Mouse (Mus musculus) lung, postnatal 25 days (tissue): ENCODE measurements around the gene Gm45785.

Experiments used
- DNase-seq: peaks from one replicate; pipeline ENCODE4 v3.0.0; 2022; ENCODE audit warnings: low spot score

Gene Gm45785

GRCm38 (mm10) chr7:140831447-140831846 lies 24.7 kb downstream of the Gm45785 start:
- DNase-seq: no peak

GRCm38 (mm10) chr7:140828171-140828881 lies 27.8 kb downstream of the Gm45785 start:
- peak; percentile 60 for DNase-seq

- DNase-seq: no peak
Measured at GRCm38 (mm10) chr7:140822731-140823130, 33.4 kb downstream of the Gm45785 start.

- DNase-seq: no peak
Measured at GRCm38 (mm10) chr7:140821653-140822329, 34.3 kb downstream of the Gm45785 start, which contains the start of gene Zfp941. TSS of gene Zfp941 (minus strand) at chr7:140822178.

GRCm38 (mm10) chr7:140821305-140821652 lies 34.9 kb downstream of the Gm45785 start:
- no peak for DNase-seq

- no peak for DNase-seq
Measured at GRCm38 (mm10) chr7:140820173-140820572, 36.0 kb downstream of the Gm45785 start.

GRCm38 (mm10) chr7:140812850-140813249 lies 43.3 kb downstream of the Gm45785 start:
- no peak for DNase-seq

GRCm38 (mm10) chr7:140811714-140812113 lies 44.4 kb downstream of the Gm45785 start:
- no peak for DNase-seq

- DNase-seq: no peak
Measured at GRCm38 (mm10) chr7:140810496-140810895, 45.6 kb downstream of the Gm45785 start.

GRCm38 (mm10) chr7:140805704-140806103 lies 50.4 kb downstream of the Gm45785 start:
- DNase-seq: peak; percentile 59

GRCm38 (mm10) chr7:140802629-140803028 lies 53.5 kb downstream of the Gm45785 start:
- no peak for DNase-seq

GRCm38 (mm10) chr7:140798212-140798611 lies 57.9 kb downstream of the Gm45785 start:
- DNase-seq: no peak

GRCm38 (mm10) chr7:140797619-140798018 lies 58.5 kb downstream of the Gm45785 start:
- DNase-seq: no peak

GRCm38 (mm10) chr7:140793541-140793940 lies 62.6 kb downstream of the Gm45785 start:
- DNase-seq: no peak

GRCm38 (mm10) chr7:140788053-140788435 lies 68.1 kb downstream of the Gm45785 start:
- no peak for DNase-seq

- DNase-seq: no peak
Measured at GRCm38 (mm10) chr7:140787406-140788052, 68.6 kb downstream of the Gm45785 start, which contains the start of gene Syce1. TSS of gene Syce1 (minus strand) at chr7:140787852.

- DNase-seq: no peak
Measured at GRCm38 (mm10) chr7:140780548-140780947, 75.6 kb downstream of the Gm45785 start.
